Mouse (Mus musculus) fat pad, adult 2 months (tissue): ENCODE measurements around the gene Islr.
"Not testable (repeated sequence)": the region's sequence is repeated elsewhere in the genome, so short reads cannot be mapped to it uniquely, and the experiment has no call there.

ENCODE experiments used
- DNase-seq: peaks from one replicate; pipeline ENCODE4 v3.0.0-alpha.2; 2011; ENCODE audit warnings: low read depth, low spot score; ENCODE audit errors: extremely low read depth

The Islr gene

GRCm38 (mm10) chr9:58203516-58204447 lies at the start of gene Islr, which contains the start of gene Islr2:
Gene Islr (minus strand): TSS chr9:58204306.
Gene Islr2 (minus strand): TSS chr9:58204319.
- no peak for DNase-seq

GRCm38 (mm10) chr9:58253805-58254122 lies 49.7 kb upstream of the Islr start:
- DNase-seq: not testable (repeated sequence)

- no peak for DNase-seq
These were observed 49.1 kb upstream of the Islr start, which contains the start of gene Stoml1 for GRCm38 (mm10) chr9:58253033-58253804. Gene Stoml1 (plus strand): TSS chr9:58253164.

GRCm38 (mm10) chr9:58250730-58251129 lies 46.6 kb upstream of the Islr start:
- DNase-seq: not testable (repeated sequence)

GRCm38 (mm10) chr9:58250322-58250721 lies 46.2 kb upstream of the Islr start:
- DNase-seq: no peak

- DNase-seq: no peak
These were observed 45.6 kb upstream of the Islr start, which contains the start of gene Pml for GRCm38 (mm10) chr9:58249592-58250192. Gene Pml (minus strand): TSS chr9:58249786.

GRCm38 (mm10) chr9:58248746-58249413 lies 44.8 kb upstream of the Islr start:
- no peak for DNase-seq

GRCm38 (mm10) chr9:58247064-58247759 lies 43.1 kb upstream of the Islr start:
- no peak for DNase-seq

GRCm38 (mm10) chr9:58246083-58246591 lies 42.0 kb upstream of the Islr start:
- no peak for DNase-seq

- DNase-seq: no peak
These were observed 39.6 kb upstream of the Islr start for GRCm38 (mm10) chr9:58243696-58244095.

GRCm38 (mm10) chr9:58242696-58243095 lies 38.6 kb upstream of the Islr start:
- no peak for DNase-seq

- no peak for DNase-seq
These were observed 37.8 kb upstream of the Islr start for GRCm38 (mm10) chr9:58241780-58242485.

- DNase-seq: no peak
These were observed 30.5 kb upstream of the Islr start for GRCm38 (mm10) chr9:58234502-58235015.

- DNase-seq: no peak
These were observed 28.3 kb upstream of the Islr start for GRCm38 (mm10) chr9:58232374-58232773.

- no peak for DNase-seq
These were observed 27.6 kb upstream of the Islr start for GRCm38 (mm10) chr9:58231746-58232145.

- DNase-seq: no peak
These were observed 24.8 kb upstream of the Islr start for GRCm38 (mm10) chr9:58228777-58229466.

GRCm38 (mm10) chr9:58225915-58226913 lies 22.1 kb upstream of the Islr start:
- DNase-seq: no peak
